Mouse (Mus musculus): ENCODE data around the gene Ccdc61.

The Ccdc61 gene

GRCm38 (mm10) chr7:18910241-18910831, at the start of gene Ccdc61:
Ccdc61 (minus strand) TSS chr7:18910415.
- DNase-seq: peak; percentile 97

DNA sequence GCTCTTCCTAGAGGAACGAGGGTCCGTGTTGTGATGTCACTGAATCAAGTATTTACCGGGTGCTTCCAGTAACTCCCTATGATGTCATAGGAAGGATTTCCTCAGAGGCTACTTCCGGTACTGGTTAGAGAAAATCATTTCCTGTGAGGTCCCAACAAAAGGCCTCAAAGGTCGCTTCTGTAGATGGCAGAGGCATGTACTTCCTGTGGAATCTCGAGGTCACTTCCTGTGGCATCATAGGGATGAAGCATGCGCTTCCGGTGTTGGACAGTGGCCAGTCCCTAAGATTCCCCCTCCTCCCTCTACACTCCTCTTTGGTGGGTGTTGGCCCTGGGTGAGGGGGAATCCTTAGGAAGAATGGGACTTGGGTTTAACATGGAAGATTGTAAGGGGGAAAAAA, 49.2 kb upstream of the Ccdc61 start:
- peak; percentile 70 for DNase-seq

- no peak for DNase-seq
Measured at GRCm38 (mm10) chr7:18958384-18958766, 48.2 kb upstream of the Ccdc61 start.

- DNase-seq: peak; percentile 79
Measured at GRCm38 (mm10) chr7:18957569-18958383, 47.6 kb upstream of the Ccdc61 start.

- DNase-seq: peak; percentile 44
Measured at GRCm38 (mm10) chr7:18951397-18951796, 41.2 kb upstream of the Ccdc61 start.

DNA sequence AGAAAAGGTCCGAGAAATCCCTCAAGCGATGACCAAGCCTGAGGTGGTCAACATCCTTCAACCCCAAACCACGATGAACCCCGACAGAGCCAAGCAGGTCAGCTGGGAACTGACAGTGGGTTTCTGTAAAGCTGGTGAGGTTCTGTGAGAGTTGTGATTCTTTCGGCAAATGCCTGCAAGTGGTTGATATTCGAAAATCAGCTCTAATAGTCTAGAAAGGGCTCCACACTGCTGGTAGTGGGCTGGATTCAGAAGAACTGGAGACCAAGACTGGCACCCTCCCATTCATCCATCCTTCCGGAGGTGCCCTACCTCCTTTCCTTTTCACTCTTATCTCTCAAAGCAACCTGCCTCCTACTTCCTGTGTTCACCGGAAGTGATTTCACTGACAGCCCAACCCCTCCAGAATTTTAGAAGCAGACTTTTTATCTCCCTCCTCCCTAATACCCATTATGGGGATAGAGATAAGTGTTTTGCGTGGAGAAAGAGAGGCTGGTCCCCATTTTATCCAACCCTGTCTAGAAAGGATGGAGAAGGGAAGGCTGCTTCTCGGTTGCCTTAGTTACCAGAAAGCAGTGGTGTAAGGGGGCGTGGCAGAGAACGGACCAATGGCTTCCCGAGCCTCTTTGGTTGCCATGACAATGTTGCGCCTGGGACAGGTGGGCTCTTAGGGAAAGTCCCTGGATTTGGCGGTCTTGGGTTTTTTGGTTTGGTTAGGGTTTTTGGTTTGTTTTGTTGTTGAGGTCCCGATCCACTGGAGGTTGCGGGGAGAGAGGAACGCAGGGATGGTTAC, 40.5 kb upstream of the Ccdc61 start:
- no peak for DNase-seq

DNA sequence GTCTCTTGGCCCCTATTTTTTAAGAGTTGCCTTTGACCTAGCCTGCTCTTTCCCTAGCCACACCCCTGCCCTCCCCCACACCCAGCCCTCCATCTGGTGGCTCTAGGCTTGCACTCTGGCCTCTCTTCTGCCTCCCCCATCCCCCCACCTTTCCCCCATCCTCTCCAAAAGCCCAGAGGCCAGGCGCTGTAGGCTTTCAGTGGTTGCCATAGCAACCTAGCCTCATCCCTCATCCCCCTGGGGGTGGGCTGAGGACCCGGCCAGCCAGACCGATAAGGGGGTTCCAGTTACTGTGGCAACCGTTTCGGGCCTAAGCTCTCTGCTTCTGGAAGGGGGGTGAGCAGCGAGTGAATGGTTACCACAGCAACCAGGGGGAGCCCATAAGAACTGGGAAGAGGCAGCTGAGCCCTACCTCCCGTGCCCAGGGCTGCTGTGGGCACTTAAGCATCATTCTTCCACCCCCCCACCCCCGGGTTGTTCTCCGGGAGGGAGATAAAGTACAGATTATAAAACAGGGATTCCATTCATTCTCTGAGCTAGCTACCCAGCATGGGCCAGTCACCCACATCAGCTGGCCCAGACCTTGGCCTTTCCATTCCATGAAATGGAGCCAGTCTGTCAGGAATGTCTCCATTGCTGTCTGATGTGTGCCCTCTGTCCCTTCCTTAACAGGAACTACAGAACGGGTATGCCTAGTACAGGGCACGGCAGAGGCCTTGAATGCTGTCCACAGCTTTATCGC, 39.7 kb upstream of the Ccdc61 start:
- no peak for DNase-seq

DNA sequence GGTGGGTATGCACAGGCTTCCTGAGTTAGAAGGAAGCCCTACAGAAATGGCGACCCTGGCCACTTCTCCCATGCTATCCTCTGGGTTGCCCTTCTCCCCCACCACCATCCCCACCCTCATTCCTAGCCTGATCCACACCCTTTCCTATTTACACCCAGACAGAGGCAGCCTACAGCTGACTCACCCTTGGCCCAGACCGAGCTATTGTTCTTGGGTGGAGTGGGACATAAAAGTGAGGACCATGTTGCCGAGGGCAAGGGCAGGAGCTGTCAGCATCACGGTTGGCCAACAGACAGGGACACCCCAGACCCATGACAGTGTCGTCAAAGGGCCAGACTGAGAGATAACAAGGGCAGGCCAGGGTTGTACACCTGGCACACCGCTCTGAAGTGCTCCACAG, 37.9 kb upstream of the Ccdc61 start:
- DNase-seq: peak; percentile 71

GRCm38 (mm10) chr7:18942815-18943214, 32.6 kb upstream of the Ccdc61 start:
- DNase-seq: no peak

DNA sequence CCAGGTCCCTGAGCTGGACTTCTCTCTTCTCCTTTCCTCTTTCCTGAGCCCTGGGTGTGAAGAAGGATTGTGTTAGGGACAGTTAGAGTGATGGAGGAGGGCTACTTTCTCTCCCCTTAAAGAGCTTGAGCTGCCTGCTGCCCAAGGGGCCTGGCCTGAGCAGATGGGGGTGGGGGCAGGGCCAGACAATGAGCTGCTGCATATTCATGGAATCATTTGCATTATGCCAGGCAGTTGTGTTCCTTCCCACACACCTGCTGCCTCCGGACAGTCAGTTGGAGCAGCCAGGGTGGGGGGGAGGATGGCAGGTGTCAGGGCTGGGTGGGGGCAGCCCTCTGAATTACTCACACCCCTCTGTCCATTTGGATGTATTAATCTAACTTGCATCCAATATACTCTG, 32.2 kb upstream of the Ccdc61 start:
- no peak for DNase-seq

DNA sequence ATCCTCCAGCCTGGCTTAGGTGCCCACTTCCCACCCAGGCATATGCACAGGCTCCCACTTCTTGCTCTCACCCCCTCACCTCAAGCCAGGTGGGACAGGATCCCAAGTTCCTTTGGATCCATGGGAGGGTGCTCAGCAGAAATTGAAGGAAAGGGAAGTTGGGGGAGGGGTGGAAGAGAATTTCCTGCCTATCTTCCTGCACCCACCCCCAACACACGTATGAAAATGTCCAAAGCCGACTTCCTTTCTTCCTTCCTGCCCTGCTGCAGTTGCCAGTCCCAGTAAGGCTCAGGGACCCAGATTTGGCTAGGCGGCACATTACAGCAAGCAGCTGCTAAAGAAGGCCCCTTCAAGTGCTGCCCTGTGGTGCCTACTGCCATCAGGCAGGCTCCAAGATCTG, 17.5 kb upstream of the Ccdc61 start:
- DNase-seq: peak; percentile 75

- no peak for DNase-seq
Measured at GRCm38 (mm10) chr7:18926911-18927310, 16.7 kb upstream of the Ccdc61 start.

DNA sequence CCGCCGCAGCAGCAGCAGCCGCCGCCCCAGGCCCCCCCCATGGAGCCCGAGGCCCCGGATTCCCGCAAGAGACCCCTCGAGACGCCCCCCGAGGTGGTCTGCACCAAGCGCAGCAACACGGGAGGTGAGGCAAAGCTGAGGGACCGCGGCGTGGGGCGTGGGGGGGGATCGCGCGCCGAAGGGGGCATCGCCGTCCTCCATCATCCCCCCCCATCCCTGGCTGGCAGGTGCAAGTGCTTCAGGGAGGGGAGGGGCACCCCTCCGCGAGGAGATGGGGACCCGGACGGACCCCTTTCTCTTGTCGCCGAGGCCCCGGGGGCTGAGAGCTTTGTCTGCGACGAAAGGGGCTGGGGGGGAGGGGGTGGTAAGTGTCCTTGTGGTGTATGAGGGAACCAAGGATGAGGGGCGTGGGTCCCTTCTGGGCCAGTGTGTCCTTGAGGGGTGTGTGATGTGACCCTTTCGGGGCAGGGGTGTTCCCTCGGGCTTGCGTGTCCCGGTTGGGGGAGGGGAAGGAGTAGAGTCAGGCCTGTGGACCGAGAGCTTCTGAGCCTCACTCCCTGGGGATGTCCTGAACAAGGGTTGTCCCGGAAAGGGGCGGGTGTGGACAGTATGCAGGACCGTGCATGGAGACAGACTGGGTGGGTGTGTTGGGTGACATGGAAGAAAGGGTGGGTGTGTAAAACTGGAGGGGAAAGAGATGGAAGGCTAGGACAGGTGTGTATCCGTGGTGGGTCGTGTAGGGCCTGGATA, 16.0 kb upstream of the Ccdc61 start:
- DNase-seq: peak; percentile 66

DNA sequence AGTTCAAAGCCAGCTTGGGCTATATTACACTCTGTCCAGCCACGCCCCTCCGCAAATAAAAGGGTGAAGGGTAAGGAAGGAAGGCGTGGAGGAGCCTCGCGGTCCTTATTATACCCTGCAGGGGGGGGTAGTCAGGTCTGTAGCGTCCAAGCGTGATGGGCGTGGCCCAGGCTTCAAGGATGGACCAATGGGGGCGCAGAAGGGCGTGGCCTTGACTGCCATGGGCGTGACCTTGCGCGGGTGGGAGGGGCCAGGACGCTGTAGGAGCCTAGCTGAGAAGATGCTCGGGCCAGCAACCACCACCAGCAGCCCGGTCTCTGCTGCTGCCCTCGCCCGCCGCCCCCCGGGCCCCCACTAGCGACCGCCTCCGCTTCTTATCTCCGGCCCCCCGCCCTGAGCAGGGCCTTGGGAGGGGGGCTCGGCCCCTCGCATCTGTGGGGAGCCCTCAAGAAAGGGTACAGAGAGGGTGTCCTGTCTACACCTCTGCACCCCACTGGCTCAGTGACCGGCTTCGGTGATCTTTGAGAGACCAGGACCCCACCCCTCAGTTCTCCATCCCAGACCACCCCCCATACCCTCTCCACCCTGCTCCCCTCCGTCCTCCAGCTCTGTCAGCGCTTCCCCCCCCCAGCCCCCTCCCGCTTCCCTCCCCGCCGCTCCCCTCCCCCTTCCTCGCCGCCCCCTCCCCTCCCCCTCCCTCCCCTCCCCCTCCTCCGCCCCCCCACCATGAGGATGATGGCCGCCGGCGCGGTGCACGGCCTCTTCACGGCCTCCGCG, 15.1 kb upstream of the Ccdc61 start, which contains the start of gene Nova2:
Gene Nova2 (plus strand): TSS at position 727 of the 777 bp plus-strand sequence.
- peak; percentile 93 for DNase-seq

- DNase-seq: no peak
Measured at GRCm38 (mm10) chr7:18924321-18924720, 14.1 kb upstream of the Ccdc61 start.

DNA sequence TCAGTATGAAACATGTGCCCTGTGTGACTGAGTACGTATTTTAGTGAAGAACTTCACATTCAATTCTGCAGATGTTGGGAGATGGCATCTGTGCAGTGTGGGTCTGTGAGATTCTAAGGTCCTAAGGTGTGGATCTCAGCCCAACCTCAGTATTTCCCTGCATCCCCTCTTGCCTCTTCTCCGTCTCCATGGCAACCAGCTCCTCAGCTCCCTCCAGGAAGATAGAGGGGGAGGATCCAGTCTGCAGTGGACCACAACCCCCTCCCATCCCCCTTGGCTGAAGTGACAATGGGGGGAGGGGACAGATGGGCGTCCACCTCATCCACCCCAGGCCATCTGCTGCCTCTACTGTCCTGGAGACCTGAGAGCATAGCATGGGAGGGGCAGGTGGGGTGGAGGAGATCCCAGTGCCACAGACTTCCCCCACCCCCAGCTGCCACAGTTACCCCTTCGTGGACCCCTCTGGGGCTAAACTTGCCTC, 13.5 kb upstream of the Ccdc61 start:
- no peak for DNase-seq

DNA sequence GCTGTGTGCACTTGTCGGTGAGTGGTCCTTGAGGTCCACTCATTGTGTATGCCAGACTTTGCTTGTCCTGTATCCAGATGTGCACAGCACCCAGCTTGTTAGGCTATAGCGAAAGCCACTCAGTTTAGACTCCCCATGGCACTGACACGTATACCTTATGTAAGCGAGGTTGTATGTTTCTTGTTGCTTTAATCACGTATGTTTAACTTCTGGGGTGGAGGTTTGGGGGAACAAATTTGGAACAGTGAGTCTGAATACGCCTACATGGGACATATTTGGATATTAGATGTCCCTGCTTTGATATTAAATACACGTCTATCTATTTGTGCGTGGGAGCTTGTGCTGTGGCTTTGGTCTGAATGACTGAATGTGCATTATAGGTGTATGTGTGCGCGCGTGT, 13.1 kb upstream of the Ccdc61 start:
- no peak for DNase-seq

GRCm38 (mm10) chr7:18922807-18923206, 12.6 kb upstream of the Ccdc61 start:
- no peak for DNase-seq

DNA sequence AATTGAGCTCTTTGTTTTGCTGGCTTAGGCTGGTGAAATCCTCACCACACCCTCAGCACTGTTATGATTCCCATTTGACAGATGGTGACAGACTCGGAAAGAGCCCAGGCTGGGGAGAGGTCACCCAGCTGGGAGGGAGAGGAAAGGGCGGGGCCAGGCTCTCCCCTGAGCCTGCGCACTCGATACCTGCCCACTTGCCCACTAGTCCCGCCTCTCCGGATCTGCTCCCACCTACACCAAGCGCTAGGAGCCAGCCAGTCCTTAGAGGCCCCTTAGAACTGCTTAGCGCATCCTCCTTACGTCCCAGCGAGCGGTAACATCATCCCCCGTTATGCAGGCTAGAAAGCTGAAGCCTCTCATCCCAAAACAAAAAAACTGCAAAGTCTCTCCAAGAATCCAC, 10.9 kb upstream of the Ccdc61 start:
- DNase-seq: peak; percentile 82

GRCm38 (mm10) chr7:18917931-18918330, 7.7 kb upstream of the Ccdc61 start:
- no peak for DNase-seq

DNA sequence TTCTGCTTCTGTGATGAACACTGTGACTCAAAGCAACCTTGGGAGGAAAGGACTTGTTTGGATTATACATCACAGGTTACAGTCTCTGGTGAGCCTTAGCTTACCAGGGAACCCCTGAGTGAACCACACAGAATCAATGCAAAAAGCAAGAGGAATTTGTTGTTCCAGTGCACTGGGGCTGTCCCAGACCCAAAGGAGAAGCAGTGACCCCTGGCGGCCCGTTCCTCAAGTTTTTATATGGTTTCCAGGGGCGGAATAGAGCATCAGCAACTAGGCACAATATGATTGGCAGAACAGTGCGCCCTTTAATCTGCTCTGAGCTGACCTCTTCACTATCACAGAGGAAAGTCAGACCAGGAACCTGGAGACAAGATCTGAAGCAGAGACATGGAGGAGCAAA, 6.0 kb upstream of the Ccdc61 start:
- DNase-seq: no peak
